Comparison of ENCODE assay signal across 8 mouse cellular contexts in the genomic region with DNA sequence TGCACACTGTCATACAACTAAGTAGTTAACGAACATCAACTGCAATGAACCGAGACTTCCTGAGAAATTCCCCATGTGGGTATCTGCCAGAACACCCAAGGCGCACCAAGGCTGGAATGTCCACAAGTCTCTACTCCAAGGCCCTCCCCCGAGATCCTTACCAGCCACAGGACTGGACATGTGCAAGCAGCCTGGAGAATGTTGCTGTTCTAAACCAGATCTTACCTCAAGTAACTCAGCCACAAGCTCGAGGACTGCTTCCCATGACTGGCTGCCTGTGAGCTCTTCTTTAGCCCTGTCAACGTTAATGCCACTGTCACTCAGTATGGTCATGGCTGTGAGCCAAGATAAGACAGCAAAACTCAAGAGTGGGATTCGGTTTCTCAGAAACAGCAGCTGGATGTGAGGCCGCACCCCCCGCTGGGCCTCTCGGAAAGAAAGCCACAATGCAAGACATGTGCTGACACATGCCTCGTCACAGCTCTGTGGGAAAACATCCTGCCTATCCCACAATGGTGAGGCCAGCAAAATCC. TPM values are rescaled to one million over a fixed set of nuclear protein-coding genes. Genes with fewer than 3 reads are reported as not detected.
A peak's percentile ranks its signal among the peaks of the same experiment; 100 is the strongest.
DNase-seq lines count a peak whose midpoint lies in the region; ATAC-seq lines count a peak whose summit lies in the region.

No protein-coding gene starts in this region.

- no peaks in the 10 kb centered on the region for H3K9me3 ChIP-seq in heart, embryonic 10.5 days
- H3K9me3 ChIP-seq in intestine, embryonic 14.5 days (ENCODE audit: control insufficient read depth, low read length), result no peaks in the 10 kb centered on the region
- H3K9me3 ChIP-seq in liver, embryonic 15.5 days (replicated peaks), result no peaks in the 10 kb centered on the region

- WGBS in heart, embryonic 10.5 days, result 36% methylated on average over 11 of the region's 11 CpGs
- 61% methylated on average over 11 of the region's 11 CpGs for WGBS in intestine, embryonic 14.5 days
- WGBS in liver, embryonic 15.5 days (ENCODE audit: insufficient replicate concordance), result 16% methylated on average over 11 of the region's 11 CpGs

- no peaks in the 10 kb centered on the region; the same call in 1 of the 2 replicates for H3K27me3 ChIP-seq in heart, embryonic 10.5 days (ENCODE audit: insufficient read depth, poor library complexity, severe bottlenecking)
- H3K27me3 ChIP-seq in intestine, embryonic 14.5 days (replicated peaks; ENCODE audit: control insufficient read depth, insufficient read depth, low read length), result no peaks in the 10 kb centered on the region
- no peaks in the 10 kb centered on the region for H3K27me3 ChIP-seq in liver, embryonic 15.5 days

- peak overlapping the region; percentile 76 for H3K27ac ChIP-seq in heart, embryonic 10.5 days
- no peak overlapping the region for H3K27ac ChIP-seq in intestine, embryonic 14.5 days (ENCODE audit: low read depth)
- H3K27ac ChIP-seq in liver, embryonic 15.5 days (replicated peaks), result peak overlapping the region; percentile 89

- ATAC-seq in intestine, embryonic 14.5 days (replicated peaks; ENCODE audit: low FRiP score, low TSS enrichment, low read depth), result no peak
- peak; percentile 91 for ATAC-seq in liver, embryonic 15.5 days (ENCODE audit: insufficient read depth)

- H3K9ac ChIP-seq in intestine, embryonic 14.5 days (ENCODE audit: low read length), result no peak overlapping the region
- peak overlapping the region; percentile 33; the same call in 1 of the 2 replicates for H3K9ac ChIP-seq in liver, embryonic 15.5 days

- peak; percentile 93 for DNase-seq in heart, embryonic 10.5 days (ENCODE audit: low spot score)
- no peak for DNase-seq in heart, adult 8-10 months (ENCODE audit: low spot score)
- DNase-seq in embryo, embryonic 11 days, result peak; percentile 42
- DNase-seq in intestine, embryonic 14.5 days (ENCODE audit: low spot score), result peak; percentile 63
- DNase-seq in thymus, postnatal 14 days, result peak; percentile 53
- DNase-seq in MN1 (ENCODE audit: low spot score), result no peak
- no peak for DNase-seq in frontal cortex, postnatal 36 days (ENCODE audit: low spot score in 2 of 2)

- H3K4me2 ChIP-seq in intestine, embryonic 14.5 days (ENCODE audit: low read length), result no peak overlapping the region
- H3K4me2 ChIP-seq in liver, embryonic 15.5 days, result peak overlapping the region; percentile 64

- peaks cover 26% of the 10 kb centered on the region for H3K4me1 ChIP-seq in heart, embryonic 10.5 days
- peaks cover 7% of the 10 kb centered on the region for H3K4me1 ChIP-seq in intestine, embryonic 14.5 days (replicated peaks; ENCODE audit: control insufficient read depth, insufficient read depth, low read length)
- peaks cover 82% of the 10 kb centered on the region for H3K4me1 ChIP-seq in liver, embryonic 15.5 days (replicated peaks)

- no peaks in the 10 kb centered on the region for H3K36me3 ChIP-seq in heart, embryonic 10.5 days
- H3K36me3 ChIP-seq in intestine, embryonic 14.5 days (ENCODE audit: control insufficient read depth, insufficient read depth, low read length), result no peaks in the 10 kb centered on the region
- peaks cover 21% of the 10 kb centered on the region for H3K36me3 ChIP-seq in liver, embryonic 15.5 days (replicated peaks)

- peak overlapping the region; percentile 22; the same call in 1 of the 2 replicates for H3K4me3 ChIP-seq in heart, embryonic 10.5 days
- H3K4me3 ChIP-seq in intestine, embryonic 14.5 days (ENCODE audit: low read depth, low read length), result no peak overlapping the region
- peak overlapping the region; percentile 55 for H3K4me3 ChIP-seq in liver, embryonic 15.5 days (replicated peaks)

RNA-seq across cellular contexts. Expression of a gene that starts 42.4 kb away (rescaled TPM):
- polyA plus RNA-seq in heart, embryonic 10.5 days (2016; fragmentation: Nextera tagmentation; extraction: Ambion mirVana), result 4.8 and 8.6 TPM in 2 replicates
- 10 to 100 TPM in 2 of 4 experiments, 1 to 10 TPM in 2; 5.7 to 12.5 (median 10.1) TPM for total RNA-seq in heart, adult 8-10 months (2022)
- 7.3 and 8.3 TPM in 2 replicates for polyA plus RNA-seq in intestine, embryonic 14.5 days (2014; fragmentation: Nextera tagmentation; extraction: Ambion mirVana)
- 13.6 and 14.5 TPM in 2 replicates for polyA plus RNA-seq in liver, embryonic 15.5 days (2015; fragmentation: Nextera tagmentation; extraction: Ambion mirVana)

Comparison
In these comparisons a context has a peak if more than half of its experiments do, and no peak if none do; other contexts are left out.
1. DNase-seq: peak in heart, embryonic 10.5 days (single experiment), embryo, embryonic 11 days (single experiment), intestine, embryonic 14.5 days (single experiment) and thymus, postnatal 14 days (single experiment); none in heart, adult 8-10 months (single experiment), MN1 (single experiment) and frontal cortex, postnatal 36 days (0 of 2).